In genomic region chr8:77440324-77440880, GRCm38 (mm10) we compare ENCODE assay signal across 11 mouse cellular contexts.
DNase-seq lines count a peak whose midpoint lies in the region; ATAC-seq and TF ChIP-seq lines count a peak whose summit lies in the region.
"Had no signal": no experiment of that assay in that cellular context is flagged by ENCODE, and none has a peak within 500 bp of the region (broad histone marks: within the 10 kb centered on the region; RNA-seq: fewer than 3 reads in every experiment).

No protein-coding gene starts in this region.

- no peaks in the 10 kb centered on the region for H3K36me3 ChIP-seq in liver, adult 2 months (ENCODE audit: control insufficient read depth, insufficient read depth, low read length)
- no peaks in the 10 kb centered on the region for H3K36me3 ChIP-seq in liver, embryonic 11.5 days (ENCODE audit: control insufficient read depth, insufficient read depth, low read length)
- H3K36me3 ChIP-seq in E14TG2a.4 (ENCODE audit: insufficient read depth, low read length) = no peaks in the 10 kb centered on the region
- H3K36me3 ChIP-seq: embryonic facial prominence, embryonic 15.5 days; hindbrain, embryonic 15.5 days; stomach, embryonic 15.5 days had no signal

- no peaks in the 10 kb centered on the region for H3K9me3 ChIP-seq in liver, embryonic 11.5 days (ENCODE audit: control insufficient read depth, low read length)
- peaks cover 18% of the 10 kb centered on the region for H3K9me3 ChIP-seq in E14TG2a.4 (ENCODE audit: low read length)
- H3K9me3 ChIP-seq: embryonic facial prominence, embryonic 15.5 days; hindbrain, embryonic 15.5 days; stomach, embryonic 15.5 days had no signal

- intact Hi-C loops in gastrocnemius, adult 2 months (cut with DNase I) = loop anchor here (5.0 kb wide), 1 partner anchor 77 kb away; the partner anchor contains the start of gene Arhgap10

- H3K9ac ChIP-seq in liver, adult 2 months (ENCODE audit: low read depth, low read length) = no peak overlapping the region
- H3K9ac ChIP-seq in liver, embryonic 11.5 days (ENCODE audit: low read depth, low read length) = no peak overlapping the region
- H3K9ac ChIP-seq: embryonic facial prominence, embryonic 15.5 days; hindbrain, embryonic 15.5 days; stomach, embryonic 15.5 days had no signal

- H3K4me3 ChIP-seq in gastrocnemius, adult 2 months = no peak overlapping the region
- H3K4me3 ChIP-seq in liver, adult 2 months (ENCODE audit: insufficient read depth, low read depth, low read length) = no peak overlapping the region
- H3K4me3 ChIP-seq in liver, embryonic 11.5 days (ENCODE audit: low read depth, low read length) = no peak overlapping the region
- H3K4me3 ChIP-seq in E14TG2a.4 (replicated peaks; ENCODE audit: low read length) = no peak overlapping the region
- H3K4me3 ChIP-seq: embryonic facial prominence, embryonic 15.5 days; hindbrain, embryonic 15.5 days; stomach, embryonic 15.5 days had no signal

- TF ChIP-seq CTCF in gastrocnemius, adult 2 months (IDR thresholded peaks at IDR 0.05) = peak; percentile 58
- peak; percentile 32; the same call in 1 of the 2 replicates for TF ChIP-seq CTCF in liver, adult 2 months (IDR thresholded peaks at IDR 0.05; ENCODE audit: low read depth, low read length)
- TF ChIP-seq CTCF in E14TG2a.4 (conservative IDR thresholded peaks at IDR 0.05; ENCODE audit: low read length) = peak; percentile 51

- ATAC-seq in liver, embryonic 11.5 days (replicated peaks; ENCODE audit: low FRiP score) = no peak

- H3K79me2 ChIP-seq in liver, adult 2 months (ENCODE audit: control insufficient read depth, insufficient read depth, low read length) = no peaks in the 10 kb centered on the region

- H3K27me3 ChIP-seq in liver, adult 2 months (ENCODE audit: control insufficient read depth, insufficient read depth, low read length) = no peaks in the 10 kb centered on the region
- H3K27me3 ChIP-seq in liver, embryonic 11.5 days (replicated peaks; ENCODE audit: control insufficient read depth, insufficient read depth, low read length) = no peaks in the 10 kb centered on the region
- no peaks in the 10 kb centered on the region for H3K27me3 ChIP-seq in E14TG2a.4 (ENCODE audit: insufficient read depth, low read length)
- H3K27me3 ChIP-seq: embryonic facial prominence, embryonic 15.5 days; hindbrain, embryonic 15.5 days; stomach, embryonic 15.5 days had no signal

- 85% methylated on average over 6 of the region's 6 CpGs for WGBS in liver, adult 2 months
- WGBS in liver, embryonic 11.5 days = 78% methylated on average over 6 of the region's 6 CpGs

- H3K4me2 ChIP-seq in liver, embryonic 11.5 days = no peak overlapping the region
- H3K4me2 ChIP-seq: embryonic facial prominence, embryonic 15.5 days; hindbrain, embryonic 15.5 days; stomach, embryonic 15.5 days had no signal

- DNase-seq in gastrocnemius, adult 2 months = peak; percentile 53
- no peak for DNase-seq in gastrocnemius, adult 18-20 months (ENCODE audit: low spot score)
- no peak for DNase-seq in liver, adult 2 months (ENCODE audit: extremely low read depth, low read depth, low spot score)
- no peak for DNase-seq in liver, embryonic 11.5 days (ENCODE audit: low spot score)
- peak; percentile 37 for DNase-seq in induced T-regulatory cell, adult 2 months (ENCODE audit: low read depth)
- DNase-seq in frontal cortex, postnatal 10 days (ENCODE audit: low spot score in 2 of 2) = no peak
- no peak for DNase-seq in layer of hippocampus, adult 8-10 months (ENCODE audit: low spot score in 2 of 2)

- peak overlapping the region; percentile 74 for H3K27ac ChIP-seq in gastrocnemius, adult 2 months
- H3K27ac ChIP-seq in liver, adult 2 months (replicated peaks; ENCODE audit: insufficient read depth, low read depth, low read length) = no peak overlapping the region
- H3K27ac ChIP-seq in liver, embryonic 11.5 days (ENCODE audit: low read depth, low read length) = no peak overlapping the region
- H3K27ac ChIP-seq: embryonic facial prominence, embryonic 15.5 days; hindbrain, embryonic 15.5 days; stomach, embryonic 15.5 days had no signal

- no peak for TF ChIP-seq POLR2A in liver, adult 2 months (IDR thresholded peaks at IDR 0.05; ENCODE audit: extremely low read depth, insufficient read depth, low read length)

- no peaks in the 10 kb centered on the region for H3K4me1 ChIP-seq in liver, adult 2 months (ENCODE audit: control insufficient read depth, insufficient read depth, low read length)
- peaks cover 21% of the 10 kb centered on the region for H3K4me1 ChIP-seq in liver, embryonic 11.5 days (replicated peaks; ENCODE audit: control insufficient read depth, insufficient read depth, low read length)
- no peaks in the 10 kb centered on the region for H3K4me1 ChIP-seq in E14TG2a.4 (replicated peaks; ENCODE audit: low read depth, low read length)
- H3K4me1 ChIP-seq: hindbrain, embryonic 15.5 days had no signal

Comparison
In these comparisons a context has a peak if more than half of its experiments do, and no peak if none do; other contexts are left out.
1. DNase-seq: peak in gastrocnemius, adult 2 months (single experiment) and induced T-regulatory cell, adult 2 months (single experiment); none in gastrocnemius, adult 18-20 months (single experiment), liver, adult 2 months (single experiment), liver, embryonic 11.5 days (single experiment), frontal cortex, postnatal 10 days (0 of 2) and layer of hippocampus, adult 8-10 months (0 of 2).
2. Peak in every context shown above with its lines, with median percentiles within 50 percentile points of each other: CTCF ChIP-seq.